Mouse (Mus musculus) R1 (cell line): Measurements from ENCODE around the gene Tmem209.

Source experiments
- DNase-seq: peaks from one replicate; pipeline ENCODE4 v3.0.0-alpha.2; 2018; ENCODE audit warnings: low read depth, low spot score

The Tmem209 gene

DNA sequence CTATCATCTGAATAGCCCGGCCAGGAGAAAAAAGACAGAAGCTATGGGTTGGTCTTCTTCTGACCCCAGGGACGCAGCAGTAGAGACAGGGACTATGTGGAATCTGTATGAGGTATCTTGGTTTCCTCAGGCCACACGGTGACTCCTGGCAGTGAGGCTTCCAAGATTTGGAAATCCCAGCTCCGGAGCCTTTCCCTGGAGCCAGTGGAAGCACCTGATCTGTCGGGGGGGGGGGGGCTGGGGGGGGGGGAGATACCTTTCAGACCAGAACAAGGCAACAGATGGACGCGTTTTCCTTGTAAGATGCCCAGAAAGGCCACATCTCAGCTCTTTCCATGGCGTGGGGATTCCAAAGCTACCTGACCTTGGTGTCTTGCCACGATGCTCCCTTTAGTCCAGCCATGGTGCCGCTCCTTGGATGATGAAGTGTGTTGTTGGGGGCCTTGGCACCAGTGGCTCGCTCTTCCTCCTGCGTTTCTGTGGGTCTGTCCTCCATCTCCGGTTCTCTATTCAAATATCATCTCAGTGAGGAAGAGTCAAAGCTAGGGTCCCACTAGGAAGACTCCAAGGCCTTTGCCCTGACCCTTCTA lies 47.7 kb downstream of the Tmem209 start:
- no peak for DNase-seq

DNA sequence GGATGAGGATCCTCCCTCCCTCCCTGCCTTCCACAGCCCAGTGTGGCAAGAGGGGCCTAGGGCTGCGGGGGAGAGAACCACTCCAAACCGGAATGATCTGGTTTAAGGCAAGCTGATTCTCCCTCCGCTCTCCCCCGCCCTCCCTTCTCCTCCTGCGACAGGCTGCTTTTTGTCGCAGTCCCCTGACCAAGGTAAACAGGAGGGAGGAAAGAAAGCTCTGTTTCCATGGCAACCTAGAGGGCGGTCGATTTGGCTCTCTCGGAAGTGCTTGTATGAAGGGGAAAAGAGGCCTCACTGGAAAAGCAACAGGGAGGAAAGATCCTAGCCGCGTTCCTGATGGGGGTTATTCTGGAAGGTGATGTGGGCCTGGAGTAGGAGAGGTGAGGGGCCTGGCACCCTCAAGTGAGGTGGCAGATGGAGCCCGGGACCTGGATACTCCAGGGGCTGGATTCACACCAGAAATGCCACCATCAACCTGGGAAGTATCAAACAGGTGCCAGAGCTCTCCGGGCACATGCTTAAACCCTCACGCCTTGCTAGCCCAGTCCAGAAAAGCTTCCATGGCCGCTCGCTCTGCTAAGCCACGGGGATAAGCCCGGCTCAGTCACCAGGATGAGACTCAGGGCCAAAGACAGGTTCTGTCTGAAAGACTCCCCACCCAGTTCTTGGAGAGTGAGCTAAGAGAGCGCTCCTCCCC lies 48.7 kb downstream of the Tmem209 start:
- DNase-seq: peak; percentile 98

DNA sequence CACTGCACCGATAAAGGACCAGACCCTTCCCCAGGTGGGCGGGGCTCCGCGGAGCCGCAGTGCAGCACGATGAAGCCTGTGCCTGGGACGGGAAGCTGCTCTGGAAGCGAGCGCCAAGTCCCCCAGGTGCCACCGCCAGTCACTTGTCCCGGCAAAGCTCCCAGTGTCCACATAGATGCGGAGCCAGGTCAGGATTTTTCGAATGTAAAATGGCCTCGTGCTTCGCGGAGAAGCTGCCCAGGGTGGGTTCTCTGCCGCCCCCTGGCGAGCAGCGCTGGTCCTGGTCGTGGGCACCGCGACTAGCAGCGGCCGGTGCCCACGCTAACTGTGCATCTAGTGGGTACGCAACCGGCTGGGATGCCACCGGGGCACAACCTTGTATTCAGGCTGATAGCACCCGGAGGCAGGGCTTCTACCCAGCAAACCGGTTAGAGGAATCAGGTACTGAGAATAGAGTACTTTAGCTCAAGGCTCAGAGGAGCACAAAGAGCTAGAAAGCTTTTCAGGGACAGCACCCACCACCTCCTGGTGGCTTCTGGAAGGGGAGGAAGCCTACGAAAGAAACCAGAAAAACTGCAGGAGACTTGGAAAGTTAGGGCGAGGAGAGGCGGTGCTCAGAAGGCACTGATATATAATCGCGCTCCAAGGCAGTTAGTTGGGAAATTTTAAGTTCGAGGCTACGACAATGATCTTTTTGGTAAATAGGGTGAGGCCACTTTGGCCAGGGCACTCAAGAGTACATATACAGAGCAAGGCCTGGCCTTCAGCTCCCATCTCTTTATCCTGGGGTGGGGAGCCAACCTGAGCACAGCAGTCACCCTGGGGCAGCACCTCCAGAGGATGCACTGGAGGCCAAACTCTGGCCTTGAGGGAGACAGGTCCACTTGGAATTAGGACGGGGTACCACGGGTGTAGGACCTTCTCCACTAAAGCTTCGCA lies 49.5 kb downstream of the Tmem209 start:
- DNase-seq: peak; percentile 66

DNA sequence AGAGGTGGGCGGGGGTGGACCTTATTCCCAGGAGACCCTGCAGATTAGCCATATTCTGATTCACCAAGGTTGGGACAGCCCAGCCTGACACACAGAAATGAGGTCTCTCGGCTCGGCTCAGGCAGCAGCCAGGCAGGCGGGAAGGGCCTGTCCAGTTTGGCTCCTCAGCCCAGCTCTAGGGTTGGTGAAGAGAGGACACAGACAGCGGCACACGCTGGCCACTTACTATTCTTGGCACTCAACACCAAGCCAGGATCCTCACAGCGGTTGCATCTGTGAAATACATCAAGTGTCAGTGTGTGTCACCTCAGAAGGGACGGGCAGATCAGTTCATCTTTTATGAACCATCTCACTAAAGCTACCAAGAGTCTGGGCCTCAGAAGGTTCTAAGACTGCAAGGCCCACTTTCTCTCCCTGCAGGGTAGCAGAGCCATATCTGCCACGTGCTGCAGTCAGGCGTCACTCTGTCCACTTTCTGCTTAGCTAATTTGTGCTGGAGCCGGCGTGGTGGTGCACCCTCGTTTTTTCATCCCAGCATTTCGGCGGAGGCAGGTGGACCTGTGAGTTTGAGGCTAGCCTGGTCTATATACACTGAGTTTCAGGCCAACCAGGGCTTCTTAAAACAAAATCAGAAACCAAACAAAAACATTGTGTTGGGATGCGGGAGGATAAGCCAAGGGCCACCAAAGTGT lies 50.4 kb downstream of the Tmem209 start:
- no peak for DNase-seq

DNA sequence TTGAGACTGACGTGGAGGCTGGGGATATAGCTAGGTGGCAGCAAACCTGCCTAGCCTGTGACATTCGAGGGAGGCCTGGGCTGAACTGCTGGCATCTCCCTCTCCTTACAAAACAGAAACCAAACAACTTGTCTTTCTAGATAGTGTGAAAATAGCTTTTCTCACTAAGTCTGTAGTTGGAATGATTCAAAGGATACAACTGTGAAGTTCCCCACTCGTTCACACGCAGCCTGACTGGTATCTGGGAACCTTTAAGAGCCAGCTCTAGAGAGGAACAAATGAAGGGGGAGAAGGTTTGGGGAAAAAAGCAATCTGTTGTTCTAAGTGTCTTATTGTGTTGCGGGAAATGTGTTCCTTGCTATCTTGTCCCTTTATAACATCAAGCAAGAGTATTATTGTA lies 51.0 kb downstream of the Tmem209 start:
- DNase-seq: no peak

DNA sequence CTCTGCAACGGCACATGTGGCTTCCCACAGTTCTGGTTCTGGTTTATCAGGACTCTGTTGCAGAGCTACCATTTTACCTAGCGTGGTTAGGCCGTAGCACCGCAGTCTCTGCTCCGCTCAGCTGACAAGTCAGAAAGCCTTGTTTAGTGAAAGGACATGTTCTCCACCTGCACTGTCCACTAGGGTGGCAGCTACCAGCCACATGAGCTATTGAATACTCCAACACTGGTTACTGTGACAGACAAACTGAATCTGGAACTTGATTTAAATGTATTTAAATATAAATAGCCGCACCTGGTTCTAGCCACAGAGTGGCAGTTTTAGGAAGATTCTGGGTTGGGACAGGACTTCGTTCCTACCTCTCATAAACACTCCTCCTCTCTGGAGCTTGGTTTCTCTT lies 52.6 kb downstream of the Tmem209 start:
- DNase-seq: peak; percentile 76

DNA sequence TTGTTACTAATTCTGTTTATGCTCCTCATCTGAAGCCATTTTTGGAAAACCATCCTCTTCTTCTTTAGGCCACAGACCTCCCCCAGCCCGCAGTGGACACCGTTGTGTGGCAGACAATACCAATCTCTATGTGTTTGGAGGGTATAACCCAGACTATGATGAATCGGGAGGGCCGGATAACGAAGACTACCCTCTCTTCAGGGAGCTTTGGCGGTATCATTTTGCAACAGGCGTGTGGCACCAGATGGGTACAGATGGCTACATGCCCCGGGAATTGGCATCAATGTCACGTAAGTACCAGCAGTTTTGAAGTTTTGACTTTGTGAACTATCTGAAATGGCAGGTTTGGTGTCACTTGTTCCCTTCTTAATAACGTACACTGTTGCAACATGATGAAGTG lies 70.0 kb downstream of the Tmem209 start:
- no peak for DNase-seq

DNA sequence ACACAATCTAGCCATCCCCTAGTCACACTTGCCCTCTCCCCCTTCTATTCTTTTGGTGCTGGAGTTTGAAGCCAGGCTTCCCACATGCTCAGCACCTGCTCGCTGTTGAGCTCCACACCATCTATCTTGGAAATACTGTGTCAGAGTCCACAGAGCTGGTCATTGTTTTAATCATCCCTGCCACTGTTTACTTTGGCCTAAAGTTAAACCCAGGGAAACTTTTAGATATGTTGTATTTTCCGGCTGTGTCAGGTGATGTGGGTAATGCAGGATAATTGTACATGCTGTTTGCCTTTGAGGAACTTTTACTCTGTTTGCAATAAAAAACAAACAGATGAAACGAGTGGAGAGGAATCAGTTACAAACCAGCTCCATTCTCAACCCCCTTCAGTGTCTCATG lies 72.5 kb downstream of the Tmem209 start:
- no peak for DNase-seq

DNA sequence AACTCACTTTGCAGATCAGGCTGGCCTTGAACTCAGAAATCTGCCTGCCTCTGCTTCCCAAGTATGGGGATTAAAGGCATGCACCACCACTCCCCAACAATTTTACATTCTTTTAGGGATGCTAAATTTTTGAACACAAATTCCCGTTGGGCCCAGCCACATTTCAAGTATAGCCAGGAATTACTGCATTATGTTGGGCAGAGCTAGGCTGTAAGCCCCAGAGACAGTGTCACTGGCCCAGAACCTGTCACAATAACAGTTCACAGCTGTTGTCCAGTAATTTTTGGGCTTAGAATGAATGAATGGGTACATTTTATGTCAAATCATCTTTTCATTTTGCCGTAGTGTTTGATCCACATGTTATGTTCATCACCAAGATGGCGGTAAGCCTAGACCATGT lies 73.1 kb downstream of the Tmem209 start:
- DNase-seq: no peak

DNA sequence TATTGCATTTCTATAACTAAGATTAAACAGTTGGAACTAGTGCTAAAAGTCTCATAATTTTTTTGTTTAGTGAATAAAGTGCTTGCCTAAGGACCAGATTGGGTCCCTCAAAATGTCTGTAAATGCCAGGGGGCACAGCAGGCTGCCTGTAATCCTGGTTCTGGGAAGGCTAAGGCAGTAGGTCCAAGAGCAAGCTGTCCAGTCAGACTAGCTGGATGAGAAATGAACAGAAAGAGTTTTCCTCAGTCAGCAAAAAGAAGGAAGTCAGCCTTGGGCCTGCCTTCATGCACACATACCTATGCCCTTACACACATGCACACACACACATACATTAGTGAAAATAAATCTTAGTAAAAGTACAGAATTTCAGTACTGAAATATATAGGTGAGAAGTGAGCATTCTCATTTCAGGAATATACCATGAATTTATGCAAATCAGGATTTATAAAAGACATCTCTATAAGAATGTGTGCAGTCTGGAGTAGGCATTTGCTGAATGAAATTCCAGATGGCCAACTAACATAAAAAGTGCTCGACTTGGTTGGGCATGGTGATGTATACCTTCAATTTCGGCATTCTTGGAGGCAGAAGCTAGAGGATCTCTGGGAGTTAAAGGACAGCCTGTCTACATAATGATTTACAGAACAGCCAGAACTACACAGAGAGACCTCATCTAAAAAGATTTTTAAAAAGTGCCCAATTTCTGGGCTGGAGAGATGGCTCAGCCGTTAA lies 77.0 kb downstream of the Tmem209 start:
- no peak for DNase-seq
